Mouse (Mus musculus) intestine, postnatal 0 days (tissue): ENCODE measurements around the gene Isx. TPM values are rescaled to one million over a fixed set of nuclear protein-coding genes. Genes with fewer than 3 reads are reported as not detected.

Experiments used
- ATAC-seq: fragments of 200-750 bp; cut with Nextera tagmentation; 2 replicates; pipeline ENCODE4 v1.8.0; 2017; ENCODE audit warnings: mild to moderate bottlenecking, moderate TSS enrichment, moderate library complexity
- H3K27ac ChIP-seq: fragments of 300-500 bp; sonication (generic); 2 replicates; pipeline ENCODE4 v1.5.1; 2014; ENCODE audit warnings: mild to moderate bottlenecking, low read depth, low read length, moderate library complexity
- H3K27me3 ChIP-seq: fragments of 300-500 bp; sonication (generic); replicated peaks from 2 replicates; pipeline ENCODE4 v1.6.1; 2014; ENCODE audit warnings: low read length, mixed read lengths; ENCODE audit not compliant: control insufficient read depth, insufficient read depth
- H3K36me3 ChIP-seq: fragments of 300-500 bp; sonication (generic); 2 replicates; pipeline ENCODE4 v1.6.1; 2014; ENCODE audit warnings: mild to moderate bottlenecking, moderate library complexity; ENCODE audit not compliant: control insufficient read depth, insufficient read depth
- H3K4me1 ChIP-seq: fragments of 300-500 bp; sonication (generic); replicated peaks from 2 replicates; pipeline ENCODE4 v1.6.1; 2014; ENCODE audit warnings: antibody characterized with exemption, low read length, mixed read lengths; ENCODE audit not compliant: control insufficient read depth, insufficient read depth
- H3K4me2 ChIP-seq: fragments of 300-500 bp; sonication (generic); replicated peaks from 2 replicates; pipeline ENCODE4 v1.6.1; 2014; ENCODE audit warnings: low read depth, mild to moderate bottlenecking, moderate library complexity
- H3K4me3 ChIP-seq: fragments of 300-500 bp; sonication (generic); 2 replicates; pipeline ENCODE4 v1.5.1; 2014; ENCODE audit warnings: low read depth, low read length
- H3K9ac ChIP-seq: fragments of 300-500 bp; sonication (generic); 2 replicates; pipeline ENCODE4 v1.6.1; 2014; ENCODE audit warnings: mild to moderate bottlenecking, low read depth, low read length
- H3K9me3 ChIP-seq: fragments of 300-500 bp; sonication (generic); 2 replicates; pipeline ENCODE4 v1.6.1; 2016; ENCODE audit warnings: mixed run types; ENCODE audit not compliant: control insufficient read depth
- CTCF ChIP-seq: sonication (generic); IDR thresholded peaks from 2 replicates; pipeline ENCODE4 v1.5.1; 2016; ENCODE audit warnings: low read depth, mild to moderate bottlenecking, control low read depth, antibody characterized with exemption, moderate library complexity
- WGBS: fragments of 180-500 bp; shearing (Covaris S2); extraction: QIAGEN DNeasy Blood & Tissue Kit; methylation state at CpG from one replicate; pipeline ENCODE4 v1.1.7; 2014; 5-methylcytosine and 5-hydroxymethylcytosine counted together
- polyA plus RNA-seq: library from polyadenylated mRNA; unstranded; fragments of >200 nt; fragmentation: Nextera tagmentation; extraction: Ambion mirVana; gene quantifications from 2 replicates; pipeline ENCODE4 v1.2.1, GENCODE M21; 2015

Isx gene
- 69.9 and 77.0 TPM in 2 replicates for polyA plus RNA-seq

- peak within 1 kb of the TSS; percentile 47 for H3K4me3 ChIP-seq
- no peaks in the 10 kb centered on the region for H3K36me3 ChIP-seq
- WGBS: 35% methylated on average over 3 of the region's 3 CpGs
- peak; percentile 76 for TF ChIP-seq CTCF
- H3K27me3 ChIP-seq: no peaks in the 10 kb centered on the region
- peak within 1 kb of the TSS; percentile 85 for H3K27ac ChIP-seq
- H3K4me2 ChIP-seq: peak within 1 kb of the TSS; percentile 70
- peak; percentile 77 for ATAC-seq
- peak within 1 kb of the TSS; percentile 55 for H3K9ac ChIP-seq
- H3K9me3 ChIP-seq: no peaks in the 10 kb centered on the region
- no peaks in the 10 kb centered on the region; the same call in 1 of the 2 replicates for H3K4me1 ChIP-seq
Measured at GRCm38 (mm10) chr8:74872940-74873339, at the start of gene Isx. Gene Isx (plus strand): TSS chr8:74873173.

GRCm38 (mm10) chr8:74827689-74828088, 45.3 kb upstream of the Isx start:
- H3K4me2 ChIP-seq: no peak overlapping the region
- H3K27ac ChIP-seq: no peak overlapping the region
- no peak overlapping the region for H3K9ac ChIP-seq
- H3K4me1 ChIP-seq: no peaks in the 10 kb centered on the region
- no peak for ATAC-seq
- WGBS: 57% methylated on average over 3 of the region's 3 CpGs
- H3K27me3 ChIP-seq: no peaks in the 10 kb centered on the region
- no peaks in the 10 kb centered on the region for H3K36me3 ChIP-seq
- no peak overlapping the region for H3K4me3 ChIP-seq
- TF ChIP-seq CTCF: no peak
- H3K9me3 ChIP-seq: no peaks in the 10 kb centered on the region

GRCm38 (mm10) chr8:74831322-74831721, 41.7 kb upstream of the Isx start:
- H3K27me3 ChIP-seq: no peaks in the 10 kb centered on the region
- no peak for ATAC-seq
- TF ChIP-seq CTCF: no peak
- no peak overlapping the region for H3K4me3 ChIP-seq
- no peaks in the 10 kb centered on the region for H3K36me3 ChIP-seq
- H3K4me1 ChIP-seq: no peaks in the 10 kb centered on the region
- no peak overlapping the region for H3K27ac ChIP-seq
- no peak overlapping the region for H3K4me2 ChIP-seq
- no peaks in the 10 kb centered on the region for H3K9me3 ChIP-seq
- H3K9ac ChIP-seq: no peak overlapping the region
- 77% methylated on average over 5 of the region's 5 CpGs for WGBS

GRCm38 (mm10) chr8:74834246-74834645, 38.7 kb upstream of the Isx start:
- Histone ChIP-seq H3K36me3 (no peaks in the 10 kb centered on the region), H3K4me1 (no peaks in the 10 kb centered on the region), H3K4me2 (no peak overlapping the region), H3K9me3 (no peaks in the 10 kb centered on the region), H3K27ac (no peak overlapping the region), H3K4me3 (no peak overlapping the region), H3K27me3 (no peaks in the 10 kb centered on the region), H3K9ac (no peak overlapping the region)
- no peak for ATAC-seq
- TF ChIP-seq CTCF: no peak
- WGBS: 39% methylated on average over 1 of the region's 1 CpGs

DNA sequence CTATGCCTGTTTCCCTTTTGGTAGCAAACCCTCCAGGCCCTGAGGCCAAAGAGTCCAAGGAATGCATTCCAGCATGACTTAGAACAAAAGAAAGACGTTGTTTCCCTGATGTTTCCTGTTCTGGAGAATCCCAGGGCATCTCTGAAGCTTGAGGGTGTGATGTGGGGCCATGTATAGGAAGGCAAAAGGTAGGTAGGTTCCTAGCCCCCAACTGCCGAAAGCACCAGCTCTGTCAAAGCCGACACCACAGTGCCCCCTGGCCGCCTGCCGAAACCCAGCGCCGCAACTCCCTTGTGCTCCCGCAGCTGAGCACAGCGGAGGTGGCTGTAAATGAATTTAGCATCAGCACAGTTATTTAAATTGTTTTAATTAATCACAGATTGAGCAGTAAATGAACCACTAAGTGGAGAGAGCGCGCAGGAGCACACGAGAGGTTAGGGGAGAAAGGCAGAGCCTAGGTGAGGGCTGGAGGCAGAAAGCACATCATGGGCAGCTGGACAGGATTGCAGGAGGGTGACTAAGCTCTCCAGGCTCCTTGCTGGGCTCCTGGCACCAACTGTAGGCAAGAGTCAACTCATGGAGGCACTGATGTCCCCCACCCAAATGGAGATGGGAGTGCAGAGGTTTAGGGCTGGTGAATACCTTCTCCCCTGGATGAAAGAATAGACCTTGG, 25.5 kb upstream of the Isx start:
- H3K27ac ChIP-seq: no peak overlapping the region
- ATAC-seq: no peak
- no peak overlapping the region for H3K4me2 ChIP-seq
- H3K36me3 ChIP-seq: no peaks in the 10 kb centered on the region
- TF ChIP-seq CTCF: peak; percentile 29
- no peaks in the 10 kb centered on the region for H3K4me1 ChIP-seq
- H3K4me3 ChIP-seq: no peak overlapping the region
- 39% methylated on average over 12 of the region's 12 CpGs for WGBS
- no peaks in the 10 kb centered on the region for H3K9me3 ChIP-seq
- no peaks in the 10 kb centered on the region for H3K27me3 ChIP-seq
- H3K9ac ChIP-seq: no peak overlapping the region

- H3K4me2 ChIP-seq: no peak overlapping the region
- H3K4me1 ChIP-seq: no peaks in the 10 kb centered on the region
- no peaks in the 10 kb centered on the region for H3K36me3 ChIP-seq
- no peak overlapping the region for H3K9ac ChIP-seq
- no peak for ATAC-seq
- whole genome bisulfite sequencing: 95% methylated on average over 1 of the region's 1 CpGs
- H3K27ac ChIP-seq: no peak overlapping the region
- no peaks in the 10 kb centered on the region for H3K9me3 ChIP-seq
- H3K4me3 ChIP-seq: no peak overlapping the region
- no peak for TF ChIP-seq CTCF
- H3K27me3 ChIP-seq: no peaks in the 10 kb centered on the region
Measured at GRCm38 (mm10) chr8:74848707-74849106, 24.3 kb upstream of the Isx start.
